Mouse (Mus musculus): Measurements from ENCODE around the gene Mical1. TPM values are rescaled to one million over a fixed set of nuclear protein-coding genes. Genes with fewer than 3 reads are reported as not detected.

The Mical1 gene
- total RNA-seq, 4 experiments from 2014 or later, result 18.1 to 23.4 (median 21.1) TPM

DNA sequence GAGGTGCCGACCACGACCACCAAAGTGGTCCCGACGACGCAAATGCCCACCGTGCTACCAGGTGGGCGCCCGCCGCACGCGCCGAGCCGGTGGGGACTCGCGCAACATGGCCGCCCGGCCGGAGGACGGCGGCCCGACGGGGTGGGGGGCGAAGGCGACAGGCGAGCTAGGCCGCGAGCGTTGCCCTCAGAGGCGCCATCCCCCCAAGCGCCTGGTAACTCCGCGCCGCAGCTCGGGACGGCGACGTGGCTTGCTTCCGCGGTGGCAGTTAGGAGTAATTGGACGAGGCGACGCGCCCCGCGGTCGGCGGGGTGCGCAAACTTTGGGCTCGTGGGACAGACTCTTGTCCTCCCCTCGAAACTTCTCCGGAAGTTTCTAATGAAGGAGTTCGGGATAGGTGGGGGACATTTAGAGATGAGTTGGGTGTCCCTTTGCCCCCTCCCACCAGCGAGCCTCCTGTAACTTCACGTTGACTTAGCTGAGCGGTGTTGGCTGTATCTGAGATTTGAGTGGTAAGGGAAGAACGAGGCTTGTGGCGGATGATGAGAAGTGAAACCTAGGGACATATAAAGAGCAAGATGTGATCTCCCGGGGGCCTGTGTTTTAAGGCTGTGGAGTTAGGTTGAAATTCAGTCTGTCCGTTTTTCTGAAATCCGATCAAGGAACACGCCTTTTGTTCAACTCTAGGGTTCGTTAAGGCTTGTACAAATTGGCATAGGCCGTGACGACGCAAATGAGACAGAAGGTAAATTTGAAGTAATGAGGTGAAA lies 43.7 kb downstream of the Mical1 start:
- peak; percentile 10 to 23 for DNase-seq (ENCODE audit: low spot score in 2 of 2)

DNA sequence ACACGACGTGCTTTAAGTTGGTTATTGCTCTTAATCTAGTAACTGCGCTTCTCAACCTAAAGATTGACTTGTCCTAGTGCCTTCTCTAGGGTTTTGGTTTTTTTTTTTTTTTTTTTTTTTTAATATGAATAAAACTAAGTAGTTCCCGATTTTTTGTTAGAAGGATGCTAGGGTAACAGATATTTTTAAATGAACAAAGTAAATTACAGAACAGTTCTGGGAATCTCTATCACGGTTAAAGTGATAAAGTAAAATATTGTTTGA lies 44.2 kb downstream of the Mical1 start:
- DNase-seq (ENCODE audit: low spot score in 2 of 2), result no peak

DNA sequence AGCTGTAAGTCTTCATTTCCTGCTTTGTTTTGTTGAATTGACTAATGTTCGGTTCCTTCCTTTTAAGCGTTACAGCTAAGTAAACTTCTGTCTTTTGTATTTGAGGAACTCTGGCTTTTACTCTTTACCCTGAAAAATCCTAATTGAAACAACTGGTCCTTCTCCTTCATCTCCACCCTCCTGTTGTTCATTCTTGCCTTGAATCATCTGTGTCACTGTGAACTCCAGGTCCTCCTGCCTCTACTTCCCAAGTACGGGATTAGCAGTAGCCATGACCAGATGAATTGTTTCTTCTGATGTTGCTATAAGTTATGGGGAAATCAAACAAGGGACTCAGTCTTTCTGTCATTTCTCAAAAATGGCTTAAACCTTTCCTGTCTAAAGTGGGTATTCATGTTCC lies 47.3 kb downstream of the Mical1 start:
- DNase-seq (ENCODE audit: low spot score in 2 of 2), result no peak

DNA sequence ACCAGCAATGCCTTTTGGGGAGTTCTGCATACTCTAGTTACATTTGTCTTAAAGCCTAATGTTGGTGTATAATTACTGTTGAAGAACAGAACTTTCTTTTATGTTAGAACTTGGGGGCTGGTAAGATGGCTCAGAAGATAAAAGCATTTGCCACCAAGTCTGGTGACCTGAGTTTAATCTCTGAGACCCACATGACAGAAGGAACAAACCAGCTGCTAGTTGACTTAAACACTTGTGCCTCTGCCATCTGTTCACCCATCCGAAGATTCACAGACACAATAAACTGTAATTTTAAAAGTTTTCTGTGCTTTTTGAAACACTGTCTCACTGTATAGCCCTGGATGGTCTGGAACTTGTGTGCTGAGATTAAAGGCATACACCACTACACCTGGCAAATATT lies 49.6 kb downstream of the Mical1 start:
- DNase-seq (ENCODE audit: low spot score in 2 of 2), result no peak

DNA sequence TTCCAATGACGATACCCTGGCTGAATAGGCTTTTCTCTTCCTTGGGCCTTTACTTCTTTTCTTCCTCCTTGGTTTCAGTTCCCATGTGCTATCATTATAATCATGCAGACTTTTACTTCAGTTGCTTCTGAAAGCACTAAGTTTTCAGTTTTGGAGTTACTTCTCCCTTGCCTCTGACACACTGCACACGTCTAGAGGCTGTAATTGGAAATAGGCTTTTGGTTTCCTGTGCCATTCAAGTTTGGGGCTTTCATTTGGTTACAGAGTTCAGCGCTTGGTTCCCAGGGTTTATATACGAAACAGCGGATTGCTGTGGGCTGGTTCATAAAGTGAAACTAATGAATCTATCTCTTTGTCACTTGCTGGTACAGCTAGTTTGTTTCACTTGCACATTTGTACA lies 53.9 kb downstream of the Mical1 start:
- DNase-seq (ENCODE audit: low spot score in 2 of 2), result no peak

DNA sequence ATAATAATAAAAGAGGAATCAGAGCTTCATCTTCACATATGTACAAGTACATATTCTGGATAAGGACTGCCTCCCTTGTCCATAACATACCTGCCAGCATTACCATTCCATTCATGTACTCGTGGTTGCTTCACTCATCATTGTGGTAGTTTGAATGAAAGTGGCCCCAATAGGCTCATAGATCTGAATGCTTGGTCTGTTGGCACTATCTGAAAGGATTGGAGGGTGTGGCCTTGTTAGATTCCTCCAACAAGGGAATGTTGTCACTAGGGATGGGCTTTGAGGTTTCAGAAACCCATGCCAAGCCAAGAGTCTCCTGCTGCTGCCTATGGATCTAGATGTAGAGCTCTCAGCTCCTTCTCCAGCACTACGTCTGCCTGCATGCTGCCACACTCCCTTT lies 59.9 kb downstream of the Mical1 start:
- DNase-seq (ENCODE audit: low spot score in 2 of 2), result no peak

Other genes starting within 250 kb of the Mical1 start
- 10 to 100 TPM; 28.3 to 31.4 (median 30.0) TPM for gene Fig4, start 173.1 kb upstream of the Mical1 start, total RNA-seq (2022)
- gene Ak9, start 172.3 kb upstream of the Mical1 start, total RNA-seq (2022), result under 1 TPM; 0.07 to 0.28 (median 0.10) TPM
- 10 to 100 TPM; 18.1 to 22.1 (median 20.1) TPM for gene Zbtb24, start 25.9 kb upstream of the Mical1 start, total RNA-seq (2022)
- gene Smpd2, start 14.1 kb downstream of the Mical1 start, total RNA-seq (2022), result 10 to 100 TPM; 12.8 to 19.8 (median 15.3) TPM
- 1 to 10 TPM; 5.4 to 8.0 (median 6.6) TPM for gene Ppil6, start 14.1 kb downstream of the Mical1 start, total RNA-seq (2022)
- 10 to 100 TPM; 71.8 to 75.3 (median 74.1) TPM for gene Cd164, start 43.1 kb downstream of the Mical1 start, total RNA-seq (2022)
- 1 to 10 TPM in 2 of 4 experiments, under 1 TPM in 2; 0.77 to 1.6 (median 1.1) TPM for gene Ccdc162, start 240.3 kb downstream of the Mical1 start, total RNA-seq (2022)

All from left cerebral cortex, adult 8-10 months (tissue).